Mouse (Mus musculus) hindbrain, embryonic 11.5 days (tissue): ENCODE results near the gene 4930535I16Rik. TPM values are rescaled to one million over a fixed set of nuclear protein-coding genes. Genes with fewer than 3 reads are reported as not detected.

Source experiments
- ATAC-seq: fragments of 200-750 bp; cut with Nextera tagmentation; 2 replicates; pipeline ENCODE4 v1.8.0; 2017; ENCODE audit warnings: mild to moderate bottlenecking, moderate TSS enrichment, moderate library complexity; ENCODE audit not compliant: low FRiP score
- DNase-seq: peaks from one replicate; pipeline ENCODE4 v3.0.0-alpha.2; 2015; ENCODE audit warnings: low spot score
- H3K27ac ChIP-seq: fragments of 300-500 bp; sonication (generic); 2 replicates; pipeline ENCODE4 v1.5.1; 2014; ENCODE audit warnings: mild to moderate bottlenecking, low read depth, low read length
- H3K27me3 ChIP-seq: fragments of 300-500 bp; sonication (generic); 2 replicates; pipeline ENCODE4 v1.6.1; 2014; ENCODE audit warnings: mild to moderate bottlenecking, low read length, moderate library complexity, mixed read lengths; ENCODE audit not compliant: control insufficient read depth, insufficient read depth
- H3K36me3 ChIP-seq: fragments of 300-500 bp; sonication (generic); 2 replicates; pipeline ENCODE4 v1.6.1; 2014; ENCODE audit warnings: mild to moderate bottlenecking, low read length, moderate library complexity, mixed read lengths; ENCODE audit not compliant: control insufficient read depth, insufficient read depth
- H3K4me1 ChIP-seq: fragments of 300-500 bp; sonication (generic); replicated peaks from 2 replicates; pipeline ENCODE4 v1.6.1; 2014; ENCODE audit warnings: low read length, mixed read lengths; ENCODE audit not compliant: control insufficient read depth, insufficient read depth
- H3K4me2 ChIP-seq: fragments of 300-500 bp; sonication (generic); replicated peaks from 2 replicates; pipeline ENCODE4 v1.6.1; 2014; ENCODE audit warnings: mild to moderate bottlenecking, low read depth, low read length
- H3K4me3 ChIP-seq: fragments of 300-500 bp; sonication (generic); 2 replicates; pipeline ENCODE4 v1.5.1; 2014; ENCODE audit warnings: low read depth, low read length
- H3K9ac ChIP-seq: fragments of 300-500 bp; sonication (generic); 2 replicates; pipeline ENCODE4 v1.6.1; 2014; ENCODE audit warnings: low read depth, low read length
- H3K9me3 ChIP-seq: fragments of 300-500 bp; sonication (generic); 2 replicates; pipeline ENCODE4 v1.6.1; 2016; ENCODE audit warnings: low read length; ENCODE audit not compliant: control insufficient read depth
- WGBS: fragments of 180-500 bp; shearing (Covaris S2); extraction: QIAGEN DNeasy Blood & Tissue Kit; methylation state at CpG from one replicate; pipeline ENCODE4 v1.1.7; 2014; 5-methylcytosine and 5-hydroxymethylcytosine counted together
- polyA plus RNA-seq: library from polyadenylated mRNA; unstranded; fragments of >200 nt; fragmentation: Nextera tagmentation; extraction: Ambion mirVana; gene quantifications from 2 replicates; pipeline ENCODE4 v1.2.1, GENCODE M21; 2014

Gene 4930535I16Rik
- polyA plus RNA-seq, 1 experiment from 2014 or later = not detected

DNA sequence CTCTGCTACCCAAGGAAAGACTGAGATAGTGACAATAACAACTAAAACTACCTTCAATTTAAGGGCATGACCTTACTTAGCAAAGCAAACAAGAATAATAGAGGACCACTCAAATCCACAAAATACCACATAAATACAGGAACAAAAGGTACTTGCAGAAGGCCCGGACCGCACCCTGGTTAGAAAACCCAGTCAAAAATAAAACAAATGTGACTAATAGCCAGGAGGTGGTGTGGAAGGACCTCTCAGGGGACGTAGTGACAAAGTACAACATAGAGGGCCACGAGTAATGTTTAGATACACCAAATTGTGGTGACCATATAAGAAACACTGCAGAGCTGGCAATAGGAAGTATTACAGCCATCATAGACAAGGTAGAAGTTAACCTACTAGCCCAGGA is 23.5 kb downstream of the 4930535I16Rik start:
- no peak for ATAC-seq
- no peak overlapping the region for H3K4me3 ChIP-seq
- H3K4me2 ChIP-seq = no peak overlapping the region
- H3K27me3 ChIP-seq = no peaks in the 10 kb centered on the region
- no peak overlapping the region for H3K9ac ChIP-seq
- no peak overlapping the region for H3K27ac ChIP-seq
- no peaks in the 10 kb centered on the region for H3K4me1 ChIP-seq
- no peak for DNase-seq
- no peaks in the 10 kb centered on the region for H3K36me3 ChIP-seq
- H3K9me3 ChIP-seq = no peaks in the 10 kb centered on the region
- WGBS = 91% methylated on average over 4 of the region's 4 CpGs

DNA sequence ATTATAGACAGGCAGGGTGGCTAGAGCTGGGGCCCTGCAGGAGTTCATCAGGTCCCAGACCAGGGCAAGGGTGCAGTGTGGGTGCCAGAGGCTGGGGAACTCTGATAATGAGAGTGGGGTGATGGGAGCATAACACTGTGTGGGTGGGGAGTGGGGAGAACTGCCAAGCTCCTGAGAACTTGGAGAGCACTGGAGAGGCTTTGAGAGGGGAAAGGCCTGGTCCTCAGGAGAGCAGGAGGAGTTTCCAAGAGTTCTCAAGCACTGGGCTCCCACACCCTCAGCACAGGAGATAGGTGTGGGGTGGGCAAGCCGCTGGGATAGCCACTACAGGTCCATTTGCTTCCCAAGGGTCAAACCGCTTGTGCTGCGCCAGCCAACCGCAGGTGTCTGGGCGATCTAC is 24.1 kb downstream of the 4930535I16Rik start:
- no peak overlapping the region for H3K4me3 ChIP-seq
- H3K4me2 ChIP-seq = no peak overlapping the region
- no peak overlapping the region for H3K27ac ChIP-seq
- no peak overlapping the region for H3K9ac ChIP-seq
- no peaks in the 10 kb centered on the region for H3K36me3 ChIP-seq
- H3K4me1 ChIP-seq = no peaks in the 10 kb centered on the region
- no peak for ATAC-seq
- H3K27me3 ChIP-seq = no peaks in the 10 kb centered on the region
- DNase-seq = no peak
- no peaks in the 10 kb centered on the region for H3K9me3 ChIP-seq
- 91% methylated on average over 5 of the region's 5 CpGs for WGBS

Other genes starting within 250 kb of the 4930535I16Rik start
- 74.7 and 114 TPM in 2 replicates for gene Macf1, start 233.7 kb downstream of the 4930535I16Rik start, polyA plus RNA-seq
- 340 and 344 TPM in 2 replicates for gene Ndufs5, start 199.8 kb downstream of the 4930535I16Rik start, polyA plus RNA-seq
- 104 and 107 TPM in 2 replicates for gene Akirin1, start 167.7 kb downstream of the 4930535I16Rik start, polyA plus RNA-seq
- 0.46 and 0.86 TPM in 2 replicates for gene Rhbdl2, start 130.1 kb downstream of the 4930535I16Rik start, polyA plus RNA-seq
- 0.12 TPM in 1 of 2 replicates, not detected in the other for gene 4933427I04Rik, start 58.3 kb downstream of the 4930535I16Rik start, polyA plus RNA-seq
- 51.2 and 67.2 TPM in 2 replicates for gene Mycbp, start 13.2 kb downstream of the 4930535I16Rik start, polyA plus RNA-seq
- gene Rragc, start 576 bp downstream of the 4930535I16Rik start, polyA plus RNA-seq = 55.0 and 55.2 TPM in 2 replicates